Mouse (Mus musculus): Measurements from ENCODE around the gene Gm7995.
"Not testable (repeated sequence)": the region's sequence is repeated elsewhere in the genome, so short reads cannot be mapped to it uniquely, and the experiment has no call there.

The Gm7995 gene

GRCm38 (mm10) chr14:42309910-42310309, at the start of gene Gm7995:
Gm7995 (plus strand) TSS chr14:42310210.
- not testable (repeated sequence) for DNase-seq (ENCODE audit: low spot score in 2 of 2)

DNA sequence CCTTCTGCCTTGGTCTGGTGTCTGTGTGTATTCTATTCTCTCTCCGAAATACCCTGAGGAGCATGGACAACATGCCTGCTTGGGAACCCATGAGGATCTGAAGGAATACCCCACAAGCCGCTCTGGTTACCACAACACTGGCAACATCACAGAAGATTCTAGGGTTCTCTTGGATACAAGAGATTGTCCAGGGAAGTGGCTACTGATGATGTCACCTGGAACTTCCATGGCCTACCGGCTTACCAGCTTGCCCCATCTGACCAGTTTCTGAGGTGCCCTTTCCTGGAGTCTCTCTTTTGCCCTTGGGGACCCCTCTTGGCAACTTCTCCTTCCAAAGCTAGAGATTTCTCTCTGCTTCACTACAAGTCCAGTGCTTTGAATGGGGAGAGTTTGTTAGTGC, 12.8 kb upstream of the Gm7995 start, which contains the start of gene Gm9611:
Gene Gm9611 (minus strand): TSS at position 101 of the 400 bp plus-strand sequence.
- not testable (repeated sequence) for DNase-seq (ENCODE audit: low spot score in 2 of 2)
